Mouse (Mus musculus): Measurements from ENCODE around the gene Mgst1.

DNA sequence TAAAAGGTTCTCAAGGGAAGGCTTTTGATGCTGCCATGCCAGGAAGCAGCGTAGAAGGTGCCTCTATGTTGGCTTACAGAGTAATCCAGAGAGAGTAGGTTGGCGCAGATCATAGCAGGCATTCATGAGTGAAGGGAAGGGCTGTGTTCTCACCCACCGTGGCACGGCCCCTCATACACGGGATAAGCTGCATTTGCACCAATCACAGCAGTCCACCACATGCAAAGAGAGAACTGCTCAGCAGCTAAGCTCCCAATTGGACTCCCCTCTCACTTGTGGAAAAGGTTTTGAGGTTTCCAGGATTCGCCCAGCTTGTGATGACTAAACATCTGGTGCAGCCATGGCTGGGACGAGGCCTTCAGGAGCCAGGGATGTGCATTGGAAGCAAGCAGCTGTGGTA is 2.5 kb downstream of the Mgst1 start:
- TF ChIP-seq POLR2A (IDR thresholded peaks at IDR 0.05; ENCODE audit: borderline replicate concordance, extremely low read depth, insufficient read depth, insufficient read length, poor library complexity, severe bottlenecking) (no peak), CTCF (IDR thresholded peaks at IDR 0.05; ENCODE audit: borderline replicate concordance, extremely low read depth, insufficient read depth, insufficient read length) (no peak)
